Mouse (Mus musculus): ENCODE results near the gene Daam1.

GRCm38 (mm10) chr12:71864544-71864897 is 33.6 kb downstream of the Daam1 start:
- TF ChIP-seq CTCF (IDR thresholded peaks at IDR 0.05; ENCODE audit: insufficient read depth, low read length): no peak
- TF ChIP-seq POLR2A (IDR thresholded peaks at IDR 0.05; ENCODE audit: borderline replicate concordance, extremely low read depth, low read depth, low read length): no peak
